Mouse (Mus musculus): ENCODE measurements around the gene Mipep.

GRCm38 (mm10) chr14:60746141-60746540, 38.2 kb upstream of the Mipep start:
- no peak for TF ChIP-seq CTCF (IDR thresholded peaks at IDR 0.05; ENCODE audit: extremely low read depth, insufficient read depth, low read length)
- no peak for TF ChIP-seq POLR2A (IDR thresholded peaks at IDR 0.05; ENCODE audit: extremely low read depth, insufficient read depth, low read length)

Measured in cortical plate, adult 2 months (tissue).